8 mouse cellular contexts compared by ENCODE assay signal in the genomic region with DNA sequence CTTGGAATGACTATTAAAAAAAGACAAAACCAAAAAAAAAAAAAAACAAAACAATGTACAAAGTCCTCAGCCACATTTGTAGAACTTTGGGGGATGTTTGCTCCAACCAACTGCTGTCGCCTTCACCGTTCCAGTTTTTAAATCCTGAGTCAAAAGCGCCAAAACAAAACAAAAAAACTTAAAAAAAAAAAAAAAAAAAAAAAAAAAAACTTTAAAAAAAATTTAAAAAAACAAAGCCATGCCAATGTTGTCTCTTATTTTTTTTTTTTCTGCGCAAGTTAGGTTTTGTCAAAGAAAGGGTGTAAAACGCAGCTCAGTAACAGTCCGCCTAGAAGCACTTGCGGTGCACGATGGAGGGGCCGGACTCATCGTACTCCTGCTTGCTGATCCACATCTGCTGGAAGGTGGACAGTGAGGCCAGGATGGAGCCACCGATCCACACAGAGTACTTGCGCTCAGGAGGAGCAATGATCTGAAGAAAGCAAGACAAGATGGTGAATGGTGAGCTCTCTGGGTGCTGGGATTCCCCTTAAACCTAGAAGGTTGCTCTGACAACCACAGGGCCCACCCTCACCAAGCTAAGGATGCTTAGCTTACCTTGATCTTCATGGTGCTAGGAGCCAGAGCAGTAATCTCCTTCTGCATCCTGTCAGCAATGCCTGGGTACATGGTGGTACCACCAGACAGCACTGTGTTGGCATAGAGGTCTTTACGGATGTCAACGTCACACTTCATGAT. TPM values are rescaled to one million over a fixed set of nuclear protein-coding genes. Genes with fewer than 3 reads are reported as not detected.
DNase-seq lines count a peak whose midpoint lies in the region; ATAC-seq and TF ChIP-seq lines count a peak whose summit lies in the region.

No protein-coding gene starts in this region.

- H3K4me1 ChIP-seq in forebrain, embryonic 13.5 days: peaks cover 47% of the 10 kb centered on the region
- peaks cover 18% of the 10 kb centered on the region for H3K4me1 ChIP-seq in limb, embryonic 11.5 days (ENCODE audit: control insufficient read depth, insufficient read depth, low read length)
- peaks cover 21% of the 10 kb centered on the region for H3K4me1 ChIP-seq in olfactory bulb, adult 2 months (ENCODE audit: control insufficient read depth, insufficient read depth, low read length)

- no peaks in the 10 kb centered on the region for H3K9me3 ChIP-seq in forebrain, embryonic 13.5 days (replicated peaks)
- no peaks in the 10 kb centered on the region for H3K9me3 ChIP-seq in limb, embryonic 11.5 days (ENCODE audit: control insufficient read depth, low read length)

- TF ChIP-seq CTCF in C2C12 (IDR thresholded peaks at IDR 0.05; ENCODE audit: control insufficient read depth, insufficient read depth, insufficient read length): no peak
- TF ChIP-seq CTCF in olfactory bulb, adult 2 months (IDR thresholded peaks at IDR 0.05; ENCODE audit: insufficient read depth, low read depth, low read length): no peak

- peak; percentile 46 for DNase-seq in cerebellum, adult 11-12 months
- no peak for DNase-seq in cerebellum, adult 9-11 months
- DNase-seq in limb, embryonic 11.5 days (ENCODE audit: low spot score): no peak
- no peak for DNase-seq in right cerebral cortex, postnatal 36 days (ENCODE audit: low spot score in 2 of 2)
- DNase-seq in adrenal gland, postnatal 36 days: no peak

- peak overlapping the region; percentile 67 for H3ac ChIP-seq in C2C12 (ENCODE audit: control insufficient read depth, insufficient read length, low read depth)

- H3K79me3 ChIP-seq in C2C12 (ENCODE audit: low read depth): peaks cover 30% of the 10 kb centered on the region

- H3K27ac ChIP-seq in forebrain, embryonic 13.5 days: peak overlapping the region; percentile 100
- peak overlapping the region; percentile 61; the same call in 1 of the 2 replicates for H3K27ac ChIP-seq in limb, embryonic 11.5 days (replicated peaks; ENCODE audit: low read depth, low read length)
- no peak overlapping the region for H3K27ac ChIP-seq in olfactory bulb, adult 2 months (ENCODE audit: insufficient read depth, low read depth, low read length)

- H3K79me2 ChIP-seq in C2C12 (ENCODE audit: control insufficient read depth, insufficient read depth): peaks cover 63% of the 10 kb centered on the region

- peaks cover 66% of the 10 kb centered on the region for H3K36me3 ChIP-seq in C2C12 (ENCODE audit: control insufficient read depth, insufficient read depth)
- peaks cover 65% of the 10 kb centered on the region for H3K36me3 ChIP-seq in forebrain, embryonic 13.5 days (ENCODE audit: poor library complexity, severe bottlenecking)
- H3K36me3 ChIP-seq in limb, embryonic 11.5 days (ENCODE audit: control insufficient read depth, insufficient read depth, low read length): peaks cover 42% of the 10 kb centered on the region

- TF ChIP-seq POLR2A in olfactory bulb, adult 2 months (IDR thresholded peaks at IDR 0.05; ENCODE audit: insufficient read depth, low read depth, low read length): no peak

- no peak for ATAC-seq in forebrain, embryonic 13.5 days
- no peak for ATAC-seq in limb, embryonic 11.5 days (ENCODE audit: insufficient number of reproducible peaks, low FRiP score, low TSS enrichment, low read depth)

- WGBS in forebrain, embryonic 13.5 days: 85% methylated on average over 14 of the region's 14 CpGs
- 89% methylated on average over 14 of the region's 14 CpGs for WGBS in limb, embryonic 11.5 days
- 27% methylated on average over 14 of the region's 14 CpGs for WGBS in olfactory bulb, adult 2 months

- H3K27me3 ChIP-seq in C2C12 (ENCODE audit: control insufficient read depth, insufficient read depth, insufficient read length): no peaks in the 10 kb centered on the region
- no peaks in the 10 kb centered on the region for H3K27me3 ChIP-seq in forebrain, embryonic 13.5 days
- no peaks in the 10 kb centered on the region for H3K27me3 ChIP-seq in limb, embryonic 11.5 days (ENCODE audit: control insufficient read depth, insufficient read depth, low read length)

- H3K4me2 ChIP-seq in forebrain, embryonic 13.5 days: peak overlapping the region; percentile 87
- peak overlapping the region; percentile 84; the same call in 1 of the 2 replicates for H3K4me2 ChIP-seq in limb, embryonic 11.5 days (ENCODE audit: low read depth, severe bottlenecking)

- peak overlapping the region; percentile 100 for H3K9ac ChIP-seq in forebrain, embryonic 13.5 days
- H3K9ac ChIP-seq in limb, embryonic 11.5 days (ENCODE audit: low read length): no peak overlapping the region; the same call in 1 of the 2 replicates

- peak overlapping the region; percentile 99 for H3K4me3 ChIP-seq in C2C12 (ENCODE audit: insufficient read depth, poor library complexity, severe bottlenecking)
- H3K4me3 ChIP-seq in forebrain, embryonic 13.5 days: peak overlapping the region; percentile 100
- peak overlapping the region; percentile 100; the same call in 1 of the 2 replicates for H3K4me3 ChIP-seq in limb, embryonic 11.5 days (ENCODE audit: low read depth, low read length)
- 0 out of 2 replicates have a peak overlapping the region, but pooled peaks have one; percentile 14 for H3K4me3 ChIP-seq in olfactory bulb, adult 2 months (ENCODE audit: insufficient read depth, low read depth, low read length)

TF ChIP-seq in C2C12, 6 proteins besides CTCF, POLR2A, EP300 and RAD21:
- TF ChIP-seq MAX (IDR thresholded peaks at IDR 0.05) (no peak), MYOD1 (IDR thresholded peaks at IDR 0.05; ENCODE audit: control insufficient read depth, insufficient read length, low read depth) (no peak), FOSL1 (IDR thresholded peaks at IDR 0.05; ENCODE audit: insufficient read depth, low read length, poor library complexity, severe bottlenecking) (no peak), MYOG (IDR thresholded peaks at IDR 0.05; ENCODE audit: control insufficient read depth, extremely low read depth, insufficient read length) (no peak)

RNA-seq across cellular contexts. Expression of a gene that starts 2.9 kb away (rescaled TPM):
- 6,665 TPM for polyA plus RNA-seq in C2C12 (2012; fragmentation: generic; extraction: Trizol)
- 15,903 and 18,325 TPM in 2 replicates for polyA plus RNA-seq in forebrain, embryonic 13.5 days (2015; fragmentation: Nextera tagmentation; extraction: Ambion mirVana)
- polyA plus RNA-seq in limb, embryonic 11.5 days (2014; fragmentation: Nextera tagmentation; extraction: Ambion mirVana): 16,455 and 16,911 TPM in 2 replicates
- polyA plus RNA-seq in olfactory bulb, adult 2 months (2012; ENCODE audit: insufficient read depth, insufficient read length, low replicate concordance, missing spikeins): 1,129 and 2,319 TPM in 2 replicates
- total RNA-seq in adrenal gland, postnatal 36 days (2021): 1,000 to 10,000 TPM; 3,336 to 3,351 TPM

RNA-seq across cellular contexts. Expression of a gene that starts 8.4 kb away (rescaled TPM):
- polyA plus RNA-seq in C2C12 (2012; fragmentation: generic; extraction: Trizol): 9.5 TPM
- 30.7 and 35.1 TPM in 2 replicates for polyA plus RNA-seq in forebrain, embryonic 13.5 days (2015; fragmentation: Nextera tagmentation; extraction: Ambion mirVana)
- 10.2 and 11.1 TPM in 2 replicates for polyA plus RNA-seq in limb, embryonic 11.5 days (2014; fragmentation: Nextera tagmentation; extraction: Ambion mirVana)
- polyA plus RNA-seq in olfactory bulb, adult 2 months (2012; ENCODE audit: insufficient read depth, insufficient read length, low replicate concordance, missing spikeins): not detected in 2 replicates
- total RNA-seq in adrenal gland, postnatal 36 days (2021): 10 to 100 TPM; 10.8 to 13.9 TPM

RNA-seq across cellular contexts. Expression of a gene that starts 56.5 kb away (rescaled TPM):
- 583 TPM for polyA plus RNA-seq in C2C12 (2012; fragmentation: generic; extraction: Trizol)
- polyA plus RNA-seq in forebrain, embryonic 13.5 days (2015; fragmentation: Nextera tagmentation; extraction: Ambion mirVana): 521 and 522 TPM in 2 replicates
- 678 and 708 TPM in 2 replicates for polyA plus RNA-seq in limb, embryonic 11.5 days (2014; fragmentation: Nextera tagmentation; extraction: Ambion mirVana)
- not detected in 2 replicates for polyA plus RNA-seq in olfactory bulb, adult 2 months (2012; ENCODE audit: insufficient read depth, insufficient read length, low replicate concordance, missing spikeins)
- total RNA-seq in adrenal gland, postnatal 36 days (2021): 10 to 100 TPM; 33.6 to 42.0 TPM

Comparison
In these comparisons a context has a peak if more than half of its experiments do, and no peak if none do; other contexts are left out.
1. H3K4me3 ChIP-seq: peak in every context shown above with its lines; median percentile 100 in forebrain, embryonic 13.5 days; 100 in limb, embryonic 11.5 days; 99 in C2C12; 14 in olfactory bulb, adult 2 months.
2. RNA of a gene that starts 8.4 kb away (polyA plus RNA-seq): 30.7 to 35.1 TPM in forebrain, embryonic 13.5 days, 10.2 to 11.1 TPM in limb, embryonic 11.5 days and 9.5 TPM in C2C12 (single experiment); not detected in olfactory bulb, adult 2 months; every median in the first group is over 10 times any median in the second.